Mouse (Mus musculus): Measurements from ENCODE around the gene Tsen54.
"Not testable (repeated sequence)": the region's sequence is repeated elsewhere in the genome, so short reads cannot be mapped to it uniquely, and the experiment has no call there.

The Tsen54 gene

DNA sequence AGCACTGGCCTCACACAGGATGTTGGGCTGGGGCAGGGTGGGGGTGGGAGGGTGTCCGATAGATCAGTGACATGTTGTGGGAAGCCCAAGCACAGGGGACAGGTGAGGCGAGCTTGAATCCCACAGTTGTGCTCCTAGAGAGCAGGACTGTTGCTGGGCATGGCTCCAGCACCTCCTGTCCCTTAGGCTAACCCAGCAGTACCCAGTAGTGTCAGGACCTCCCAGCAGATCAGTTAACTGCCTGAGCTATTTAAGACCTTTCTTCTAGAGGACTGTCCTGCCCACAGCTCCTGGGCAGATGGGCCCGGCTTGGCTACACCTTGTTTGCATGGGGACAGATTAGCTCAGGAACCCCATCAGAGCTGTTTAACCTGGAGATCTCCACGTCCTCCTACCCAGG is 14.5 kb downstream of the Tsen54 start:
- DNase-seq (ENCODE audit: low read depth): no peak

- no peak for DNase-seq (ENCODE audit: low read depth)
These were observed 16.2 kb downstream of the Tsen54 start for GRCm38 (mm10) chr11:115830550-115831325.

DNA sequence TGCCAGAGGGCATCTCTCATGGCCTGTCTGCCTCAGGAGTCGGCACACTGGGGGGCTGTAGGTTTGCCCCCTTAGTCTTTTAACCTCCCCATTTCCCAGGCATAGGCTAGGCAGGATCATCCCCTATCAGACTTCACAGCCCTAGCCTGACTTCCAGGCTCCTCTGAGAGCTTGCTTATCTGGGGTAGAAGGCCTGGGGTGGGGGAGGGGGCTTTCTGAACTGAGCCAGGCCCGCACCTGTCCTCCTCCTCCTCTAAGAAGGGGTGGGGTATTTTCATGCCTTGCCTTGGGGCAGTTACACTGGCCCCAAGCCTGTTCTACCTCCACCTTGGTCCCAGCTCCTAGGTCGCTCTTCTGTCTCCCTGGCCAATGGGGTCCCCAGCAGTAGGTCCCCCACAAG is 17.0 kb downstream of the Tsen54 start:
- no peak for DNase-seq (ENCODE audit: low read depth)

DNA sequence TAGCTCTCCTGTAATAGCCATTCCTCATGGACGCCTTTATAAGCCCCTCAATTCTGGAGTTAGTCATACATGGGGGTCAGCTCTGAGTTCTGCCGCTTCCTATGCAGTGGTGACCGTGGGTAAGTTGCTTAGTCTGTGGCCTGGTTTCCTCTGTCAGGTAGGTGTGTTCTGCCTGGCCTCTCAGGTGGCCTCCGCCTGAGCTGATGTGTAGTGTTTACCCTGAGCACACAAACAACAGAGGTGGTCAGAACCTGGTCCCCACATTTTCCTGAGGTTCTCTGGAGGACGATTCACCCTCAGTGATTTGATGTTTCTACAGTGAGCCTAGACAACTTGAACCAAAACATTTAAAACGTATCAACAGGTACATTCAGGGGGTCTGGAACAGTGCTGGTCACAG is 17.5 kb downstream of the Tsen54 start:
- no peak for DNase-seq (ENCODE audit: low read depth)

GRCm38 (mm10) chr11:115832523-115832922 is 18.0 kb downstream of the Tsen54 start:
- DNase-seq (ENCODE audit: low read depth): no peak

- DNase-seq (ENCODE audit: low read depth): no peak
These were observed 18.5 kb downstream of the Tsen54 start for GRCm38 (mm10) chr11:115833021-115833513.

DNA sequence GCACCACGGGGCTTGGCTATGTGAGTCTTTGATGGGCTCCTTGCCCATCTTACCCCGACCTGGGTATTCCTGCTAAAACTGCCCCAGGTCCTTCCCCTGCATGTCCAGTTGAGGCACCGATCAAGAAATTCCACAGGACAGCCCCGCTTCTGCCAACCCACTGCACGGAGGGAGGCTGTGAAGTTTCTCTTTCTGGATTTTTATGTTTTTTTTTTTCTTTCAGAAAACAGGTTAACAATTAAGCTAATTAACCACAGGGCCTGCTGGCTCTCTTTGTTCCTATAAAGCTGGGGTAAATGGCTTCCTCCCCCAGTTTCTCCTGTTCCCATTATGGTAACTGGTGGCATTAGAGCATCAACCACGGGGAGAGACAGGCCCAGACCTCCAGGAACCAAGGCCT is 19.5 kb downstream of the Tsen54 start:
- DNase-seq (ENCODE audit: low read depth): no peak

DNA sequence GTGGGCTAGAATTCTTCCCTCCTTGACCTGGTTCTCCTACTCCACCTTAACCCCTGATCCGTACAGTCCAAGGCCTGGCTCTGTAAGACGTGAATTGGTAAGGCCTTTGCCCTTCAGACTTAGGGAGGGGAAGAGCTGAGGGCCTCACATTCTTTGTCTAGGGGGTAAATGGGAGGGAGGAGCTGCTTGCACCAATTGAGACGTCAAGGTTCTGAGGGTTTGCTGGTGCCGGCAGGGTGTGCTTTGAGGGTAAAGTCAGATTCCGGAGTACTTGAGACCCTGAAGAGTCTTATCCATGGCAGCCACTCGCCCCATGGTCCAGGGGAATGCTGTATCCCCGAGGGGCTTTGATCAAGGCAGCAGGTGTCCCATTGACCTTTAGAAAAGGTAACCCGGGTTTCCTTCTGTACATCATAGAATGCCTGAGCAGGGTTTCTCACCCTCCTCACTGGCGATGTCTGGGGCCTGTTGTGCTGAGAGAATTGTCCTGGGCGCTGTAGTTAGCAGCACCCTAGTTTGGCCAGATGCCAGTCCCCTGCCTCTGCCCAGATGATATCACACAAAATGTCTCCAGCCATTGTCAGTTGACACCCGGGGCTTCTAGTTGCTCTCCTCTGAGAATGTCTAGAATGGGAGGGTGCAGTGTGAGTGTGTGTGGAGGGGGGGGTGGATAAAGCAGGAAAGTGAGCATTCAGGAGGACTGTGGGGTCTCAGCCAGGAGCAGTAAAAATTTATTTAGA is 22.3 kb downstream of the Tsen54 start:
- no peak for DNase-seq (ENCODE audit: low read depth)

DNA sequence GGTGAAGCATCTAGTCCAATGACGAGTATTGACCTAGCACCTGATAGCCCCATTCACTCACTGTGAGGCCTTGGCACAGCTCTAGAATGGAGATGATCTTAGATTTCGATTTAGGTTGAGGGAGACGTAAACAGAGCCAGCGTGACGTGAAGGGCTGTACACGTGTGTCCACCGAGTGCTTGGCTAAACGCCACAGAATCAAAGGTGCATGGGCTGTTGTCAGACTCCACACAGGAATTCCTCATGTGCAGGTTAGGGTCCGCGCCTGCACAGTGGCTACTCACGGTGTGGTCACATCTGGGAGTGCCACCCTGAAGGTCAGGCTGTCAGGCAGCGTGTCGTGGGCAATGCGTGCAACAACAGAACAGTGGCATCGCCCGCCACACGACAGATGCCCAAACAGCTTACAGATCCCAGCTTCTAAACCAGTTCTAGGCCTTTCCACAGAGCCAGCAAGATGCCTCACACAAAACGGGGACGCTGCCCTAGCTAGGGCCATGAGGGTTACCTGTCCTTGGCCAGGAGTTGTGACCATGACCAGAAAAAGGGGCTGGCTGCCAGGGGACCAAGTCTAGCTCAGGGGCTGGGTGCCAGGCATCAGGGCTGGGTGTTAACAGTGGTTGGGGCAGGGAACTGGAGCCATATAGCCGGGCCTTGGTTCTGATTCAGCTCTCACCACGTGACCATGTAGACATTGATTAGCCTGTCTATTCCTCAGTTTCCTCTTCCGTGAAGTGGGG is 23.3 kb downstream of the Tsen54 start:
- no peak for DNase-seq (ENCODE audit: low read depth)

- DNase-seq (ENCODE audit: low read depth): no peak
These were observed 24.4 kb downstream of the Tsen54 start for GRCm38 (mm10) chr11:115838895-115839311.

- DNase-seq (ENCODE audit: low read depth): no peak
These were observed 25.2 kb downstream of the Tsen54 start for GRCm38 (mm10) chr11:115839732-115840131.

- DNase-seq (ENCODE audit: low read depth): no peak
These were observed 26.5 kb downstream of the Tsen54 start for GRCm38 (mm10) chr11:115841044-115841443.

- DNase-seq (ENCODE audit: low read depth): no peak
These were observed 27.5 kb downstream of the Tsen54 start for GRCm38 (mm10) chr11:115841961-115842550.

- no peak for DNase-seq (ENCODE audit: low read depth)
These were observed 28.8 kb downstream of the Tsen54 start for GRCm38 (mm10) chr11:115843141-115843890.

GRCm38 (mm10) chr11:115843891-115844239 is 29.3 kb downstream of the Tsen54 start:
- DNase-seq (ENCODE audit: low read depth): no peak

DNA sequence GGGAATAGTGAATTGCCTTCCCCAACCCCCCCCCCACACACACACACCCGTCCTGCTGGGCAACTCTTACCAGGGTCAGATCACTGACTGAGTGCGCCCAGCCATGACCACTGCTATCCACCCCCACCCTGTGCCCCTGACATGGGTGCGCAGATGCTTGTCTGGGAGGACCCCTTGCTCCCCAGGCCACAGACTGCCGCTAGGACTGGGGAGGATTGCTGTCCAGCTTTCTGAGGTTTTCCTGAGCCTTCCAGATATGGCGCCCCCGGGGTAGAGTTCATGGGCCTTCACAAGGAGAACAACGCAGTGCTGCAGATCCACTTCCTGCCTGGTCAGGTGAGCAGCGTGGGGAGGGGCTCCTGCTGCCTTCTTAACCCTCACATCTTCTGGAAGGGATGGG is 29.7 kb downstream of the Tsen54 start:
- no peak for DNase-seq (ENCODE audit: low read depth)

- no peak for DNase-seq (ENCODE audit: low read depth)
These were observed 31.3 kb downstream of the Tsen54 start for GRCm38 (mm10) chr11:115845819-115846218.

- no peak for DNase-seq (ENCODE audit: low read depth)
These were observed 40.1 kb downstream of the Tsen54 start for GRCm38 (mm10) chr11:115854674-115855073.

- DNase-seq (ENCODE audit: low read depth): not testable (repeated sequence)
These were observed 42.6 kb downstream of the Tsen54 start for GRCm38 (mm10) chr11:115857146-115857545.

GRCm38 (mm10) chr11:115857936-115858335 is 43.4 kb downstream of the Tsen54 start:
- DNase-seq (ENCODE audit: low read depth): no peak

GRCm38 (mm10) chr11:115858354-115858753 is 43.8 kb downstream of the Tsen54 start, which contains the start of gene Myo15b:
Myo15b (plus strand) TSS chr11:115858406.
- DNase-seq (ENCODE audit: low read depth): no peak

All from fibroblast of lung, adult 2 months (primary cell).